Mouse (Mus musculus) ZHBTc4 (cell line): ENCODE measurements around the gene Prkag2.
A peak's percentile ranks its signal among the peaks of the same experiment; 100 is the strongest.
"Not testable (repeated sequence)": the region's sequence is repeated elsewhere in the genome, so short reads cannot be mapped to it uniquely, and the experiment has no call there.

Source experiments
- DNase-seq: peaks from one replicate; pipeline ENCODE4 v3.0.0-alpha.2; 2011; ENCODE audit warnings: low read depth, low spot score

Gene Prkag2

DNA sequence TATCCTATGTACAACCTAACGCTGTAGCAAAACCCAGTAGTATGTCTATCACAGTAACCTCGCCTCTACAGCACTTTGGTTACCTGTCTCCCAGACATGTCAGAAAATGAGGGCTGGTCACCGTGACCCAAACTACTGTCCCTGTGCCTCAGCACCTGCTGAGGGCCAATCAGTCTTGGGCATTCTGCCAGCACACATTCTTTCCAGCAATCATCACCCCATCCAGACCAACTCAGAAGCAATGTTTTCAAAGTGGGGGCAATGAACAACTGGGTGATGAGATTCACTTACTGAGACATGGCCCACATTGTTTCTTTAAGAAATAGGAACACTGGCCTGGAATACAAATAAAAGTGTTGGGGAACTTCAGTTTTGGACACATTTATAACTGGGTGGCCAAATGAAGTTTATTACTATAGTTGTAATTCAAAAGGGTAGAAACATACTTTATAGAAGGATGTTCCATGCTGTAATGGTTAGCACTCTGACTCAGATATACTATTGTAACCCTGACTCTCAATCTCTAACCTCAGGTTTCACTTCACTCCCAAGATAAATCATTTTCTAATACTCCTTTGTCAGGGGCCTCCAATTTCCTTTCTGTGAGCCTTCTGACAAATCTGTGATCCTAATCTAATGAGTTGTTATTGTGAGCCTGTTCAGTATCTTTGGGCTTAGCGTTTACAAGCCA is 274.9 kb downstream of the Prkag2 start:
- DNase-seq, result no peak

DNA sequence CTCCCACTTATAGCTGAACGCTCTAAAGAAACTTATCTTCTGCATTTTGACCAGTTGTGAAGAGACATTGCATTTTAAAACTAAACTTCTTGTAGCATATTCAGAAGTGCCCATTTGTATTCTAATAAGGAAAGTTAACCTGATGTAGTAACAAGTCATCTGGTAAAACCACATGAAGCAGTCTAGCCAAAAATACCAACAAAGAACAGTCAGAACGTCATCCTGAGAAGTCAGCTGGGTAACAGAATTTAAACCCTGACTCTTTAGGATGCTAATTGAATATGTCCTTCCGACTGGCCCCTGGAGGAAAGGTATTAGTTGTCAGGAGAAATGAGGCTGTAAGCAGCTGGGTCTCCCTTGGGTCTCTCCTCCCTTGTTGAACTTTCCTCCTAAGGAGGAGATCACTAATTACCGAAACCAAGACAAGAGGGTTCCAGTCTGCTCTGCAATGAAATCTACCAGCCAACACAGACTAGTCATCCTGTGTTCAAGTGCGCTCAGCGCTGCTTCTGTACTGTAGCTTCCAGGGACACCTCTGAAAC is 276.5 kb downstream of the Prkag2 start:
- DNase-seq, result no peak

DNA sequence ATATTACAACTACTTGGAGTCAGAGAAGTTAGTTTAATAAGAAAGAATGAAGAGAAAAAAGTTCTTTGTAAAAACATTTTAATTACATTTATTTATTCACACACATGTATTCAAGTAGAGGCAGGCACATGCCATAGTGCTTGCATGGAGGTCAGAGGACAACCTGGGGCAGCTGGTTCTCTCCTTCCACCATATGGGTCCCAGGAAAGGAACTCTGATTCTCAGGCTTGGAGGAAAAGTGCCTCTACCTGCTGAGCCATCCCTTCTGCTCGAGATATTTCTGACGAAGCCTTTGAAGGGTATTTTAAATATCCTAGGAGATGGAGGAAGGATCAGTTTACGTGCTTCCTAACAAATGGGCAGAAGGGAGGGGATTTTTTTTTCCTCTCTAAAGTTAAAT is 277.7 kb downstream of the Prkag2 start:
- DNase-seq, result no peak

DNA sequence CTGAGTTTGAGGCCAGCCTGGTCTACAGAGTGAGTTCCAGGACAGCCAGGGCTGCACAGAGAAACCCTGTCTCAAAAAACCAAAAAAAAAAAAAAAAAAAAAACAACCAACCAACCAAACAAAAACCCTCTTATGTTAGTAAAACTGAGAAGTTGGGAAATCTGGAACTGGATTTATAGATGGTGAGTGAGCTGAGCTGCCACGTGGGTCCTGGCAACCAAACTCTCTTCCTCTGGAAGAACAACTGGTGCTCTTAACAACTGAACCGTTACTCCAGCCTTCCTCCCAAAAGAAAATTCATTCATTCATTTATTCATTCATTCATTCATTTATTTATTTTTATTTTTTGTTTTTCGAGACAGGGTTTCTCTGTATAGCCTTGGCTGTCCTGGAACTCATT is 278.2 kb downstream of the Prkag2 start:
- DNase-seq, result not testable (repeated sequence)

DNA sequence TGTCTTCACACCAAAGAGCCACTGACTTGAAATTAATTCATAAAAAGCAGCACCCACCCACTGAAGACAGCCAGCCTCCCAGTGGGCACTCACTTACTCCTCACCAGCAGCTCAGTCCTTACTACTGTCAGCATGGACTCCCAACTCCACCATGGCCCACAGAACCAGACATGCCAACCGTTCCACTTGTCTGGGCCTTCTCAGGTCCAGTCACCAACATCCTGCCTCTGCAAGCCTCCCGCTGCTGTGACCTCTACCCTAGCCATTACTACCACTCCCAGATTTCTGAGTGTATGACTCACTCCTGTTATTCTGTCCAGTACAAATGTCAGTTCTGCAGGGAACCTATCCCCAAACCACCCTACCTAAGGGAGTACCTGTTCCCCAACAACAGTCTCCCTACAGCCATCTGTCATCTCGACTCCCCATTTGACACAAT is 279.0 kb downstream of the Prkag2 start:
- no peak for DNase-seq

DNA sequence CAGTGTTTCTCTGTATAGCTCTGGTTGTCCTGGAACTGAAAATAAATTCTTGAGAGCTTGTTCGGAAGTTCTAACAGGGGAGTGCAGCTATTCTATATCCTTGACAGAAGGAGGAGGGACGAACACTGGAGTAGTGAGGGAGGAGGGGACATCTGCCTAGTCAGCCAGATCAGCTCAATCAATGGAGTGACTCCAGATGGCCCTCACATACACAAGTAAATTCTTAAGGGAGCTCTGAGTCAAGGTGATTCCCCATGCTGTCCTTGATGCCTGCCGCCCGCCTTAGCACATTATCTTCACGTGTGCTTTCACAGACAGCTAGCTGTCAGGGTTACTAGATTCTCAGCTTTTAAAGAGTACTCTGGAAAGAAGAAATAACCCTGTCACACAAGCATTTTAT is 279.8 kb downstream of the Prkag2 start:
- no peak for DNase-seq

DNA sequence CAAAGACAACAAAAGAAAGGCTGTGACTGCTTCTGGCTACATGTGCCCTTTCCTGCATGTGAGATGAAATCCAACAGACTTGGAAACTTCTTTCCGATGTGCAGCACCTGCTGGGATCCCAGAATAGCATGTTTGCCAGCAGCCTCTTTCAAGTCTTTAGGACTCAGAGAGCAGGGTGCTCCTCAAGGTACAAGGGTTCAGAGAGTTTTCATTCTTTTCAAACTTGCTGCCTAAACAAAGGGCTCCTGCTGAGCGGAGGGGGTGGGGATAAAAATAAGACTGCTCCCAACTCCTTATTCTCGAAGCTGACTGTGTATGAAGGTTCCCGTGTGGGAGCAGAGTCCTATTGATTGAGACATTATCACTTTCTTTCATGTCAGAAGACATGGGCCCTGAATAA is 283.3 kb downstream of the Prkag2 start:
- peak; percentile 45 for DNase-seq

DNA sequence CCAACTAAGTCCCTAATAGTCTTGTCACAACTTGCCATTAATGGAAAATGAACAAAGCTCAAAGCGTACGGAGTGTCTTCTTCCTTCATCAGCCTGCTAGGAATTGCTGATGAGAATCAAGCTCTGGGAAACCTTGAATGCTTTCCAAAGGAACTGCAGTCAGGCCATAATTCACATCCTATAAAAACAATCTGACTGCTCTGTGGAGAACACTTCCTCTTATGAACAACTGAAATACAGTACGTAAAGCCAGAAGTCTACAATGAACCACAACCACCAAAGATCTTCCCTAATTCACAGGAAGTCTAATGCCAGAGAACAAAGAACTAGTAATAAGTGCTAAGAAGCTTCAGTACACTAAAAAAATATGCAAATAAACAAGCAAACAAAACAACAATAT is 286.5 kb downstream of the Prkag2 start:
- no peak for DNase-seq

DNA sequence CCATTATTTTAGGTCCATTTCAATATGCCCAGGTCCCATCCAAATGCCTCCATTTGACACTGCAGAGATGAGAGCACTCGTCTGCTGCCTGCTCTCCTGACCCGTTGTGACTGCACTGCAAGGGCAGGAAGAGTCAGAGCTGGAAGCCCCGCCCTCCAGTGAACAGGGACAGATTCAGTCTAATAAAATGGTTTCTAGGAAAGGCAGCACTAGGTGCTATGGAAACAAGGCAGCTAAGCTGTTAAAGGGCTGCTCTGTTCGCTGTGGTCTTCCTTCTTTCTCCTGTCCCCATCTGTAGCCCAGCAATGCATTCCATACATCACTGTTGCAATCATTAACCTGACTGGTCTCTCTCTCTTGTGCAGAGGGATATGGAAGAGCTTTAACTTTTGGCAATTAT is 287.4 kb downstream of the Prkag2 start:
- DNase-seq, result no peak
